Mouse (Mus musculus) heart, embryonic 16.5 days (tissue): Measurements from ENCODE around the gene Lrtm2. TPM values are rescaled to one million over a fixed set of nuclear protein-coding genes. Genes with fewer than 3 reads are reported as not detected.

Experiments
- ATAC-seq: fragments of 200-750 bp; cut with Nextera tagmentation; replicated peaks from 2 replicates; pipeline ENCODE4 v1.8.0; 2017; ENCODE audit warnings: moderate number of reproducible peaks; ENCODE audit not compliant: insufficient read depth, low FRiP score; ENCODE audit errors: extremely low read depth
- H3K27ac ChIP-seq: fragments of 300-500 bp; sonication (generic); 2 replicates; pipeline ENCODE4 v1.5.1; 2014; ENCODE audit warnings: mild to moderate bottlenecking, low read length, control low read depth, moderate library complexity
- H3K27me3 ChIP-seq: fragments of 300-500 bp; sonication (generic); 2 replicates; pipeline ENCODE4 v1.6.1; 2014; ENCODE audit warnings: low read length, mixed read lengths; ENCODE audit not compliant: control insufficient read depth, insufficient read depth
- H3K36me3 ChIP-seq: fragments of 300-500 bp; sonication (generic); 2 replicates; pipeline ENCODE4 v1.6.1; 2014; ENCODE audit not compliant: control insufficient read depth, insufficient read depth
- H3K4me1 ChIP-seq: fragments of 300-500 bp; sonication (generic); 2 replicates; pipeline ENCODE4 v1.6.1; 2014; ENCODE audit warnings: low read length, mixed read lengths; ENCODE audit not compliant: control insufficient read depth, insufficient read depth
- H3K4me2 ChIP-seq: fragments of 300-500 bp; sonication (generic); 2 replicates; pipeline ENCODE4 v1.6.1; 2014; ENCODE audit warnings: low read depth, mild to moderate bottlenecking, control low read depth, low read length
- H3K4me3 ChIP-seq: fragments of 300-500 bp; sonication (generic); 2 replicates; pipeline ENCODE4 v1.5.1; 2014; ENCODE audit warnings: mild to moderate bottlenecking, control low read depth, low read length
- H3K9ac ChIP-seq: fragments of 300-500 bp; sonication (generic); 2 replicates; pipeline ENCODE4 v1.6.1; 2014; ENCODE audit warnings: low read length, control low read depth
- H3K9me3 ChIP-seq: fragments of 300-500 bp; sonication (generic); replicated peaks from 2 replicates; pipeline ENCODE4 v1.6.1; 2016; ENCODE audit warnings: low read length; ENCODE audit not compliant: control insufficient read depth
- WGBS: fragments of 180-500 bp; shearing (Covaris S2); extraction: QIAGEN DNeasy Blood & Tissue Kit; methylation state at CpG from one replicate; pipeline ENCODE4 v1.1.7; 2014; 5-methylcytosine and 5-hydroxymethylcytosine counted together
- polyA plus RNA-seq: library from polyadenylated mRNA; unstranded; fragments of >200 nt; fragmentation: Nextera tagmentation; extraction: Ambion mirVana; gene quantifications from 2 replicates; pipeline ENCODE4 v1.2.1, GENCODE M21; 2015

Gene Lrtm2
- polyA plus RNA-seq, 1 experiment from 2014 or later, result 0.32 TPM

GRCm38 (mm10) chr6:119314751-119315476, 15.7 kb downstream of the Lrtm2 start:
- H3K9me3 ChIP-seq, result no peaks in the 10 kb centered on the region
- no peak overlapping the region for H3K9ac ChIP-seq
- no peak overlapping the region for H3K4me2 ChIP-seq
- no peak for ATAC-seq
- H3K27ac ChIP-seq, result no peak overlapping the region
- H3K4me3 ChIP-seq, result no peak overlapping the region
- H3K4me1 ChIP-seq, result no peaks in the 10 kb centered on the region
- no peaks in the 10 kb centered on the region; the same call in 1 of the 2 replicates for H3K27me3 ChIP-seq
- no peaks in the 10 kb centered on the region for H3K36me3 ChIP-seq
- 32% methylated on average over 7 of the region's 7 CpGs for WGBS

- Histone ChIP-seq H3K27ac (no peak overlapping the region), H3K9ac (no peak overlapping the region), H3K4me1 (no peaks in the 10 kb centered on the region), H3K4me3 (no peak overlapping the region), H3K9me3 (no peaks in the 10 kb centered on the region), H3K36me3 (no peaks in the 10 kb centered on the region), H3K27me3 (no peaks in the 10 kb centered on the region; the same call in 1 of the 2 replicates), H3K4me2 (no peak overlapping the region)
- WGBS, result 56% methylated on average over 14 of the region's 14 CpGs
- no peak for ATAC-seq
Measured at GRCm38 (mm10) chr6:119313588-119314375, 16.8 kb downstream of the Lrtm2 start.

GRCm38 (mm10) chr6:119313096-119313495, 17.5 kb downstream of the Lrtm2 start:
- Histone ChIP-seq H3K4me1 (no peaks in the 10 kb centered on the region), H3K27ac (no peak overlapping the region), H3K9me3 (no peaks in the 10 kb centered on the region), H3K4me3 (no peak overlapping the region), H3K9ac (no peak overlapping the region), H3K36me3 (no peaks in the 10 kb centered on the region), H3K4me2 (no peak overlapping the region), H3K27me3 (no peaks in the 10 kb centered on the region; the same call in 1 of the 2 replicates)
- ATAC-seq, result no peak
- 43% methylated on average over 3 of the region's 3 CpGs for WGBS

GRCm38 (mm10) chr6:119312381-119312780, 18.2 kb downstream of the Lrtm2 start:
- 71% methylated on average over 6 of the region's 6 CpGs for WGBS
- no peak for ATAC-seq
- Histone ChIP-seq H3K4me2 (no peak overlapping the region), H3K4me1 (no peaks in the 10 kb centered on the region), H3K27me3 (no peaks in the 10 kb centered on the region; the same call in none of the 2 replicates), H3K27ac (no peak overlapping the region), H3K36me3 (no peaks in the 10 kb centered on the region), H3K9me3 (no peaks in the 10 kb centered on the region), H3K4me3 (no peak overlapping the region), H3K9ac (no peak overlapping the region)

GRCm38 (mm10) chr6:119310176-119310575, 20.4 kb downstream of the Lrtm2 start:
- H3K36me3 ChIP-seq, result no peaks in the 10 kb centered on the region
- H3K4me3 ChIP-seq, result no peak overlapping the region
- no peaks in the 10 kb centered on the region for H3K4me1 ChIP-seq
- peaks cover 2% of the 10 kb centered on the region for H3K27me3 ChIP-seq
- H3K9ac ChIP-seq, result no peak overlapping the region
- H3K9me3 ChIP-seq, result no peaks in the 10 kb centered on the region
- 58% methylated on average over 9 of the region's 9 CpGs for WGBS
- no peak overlapping the region for H3K4me2 ChIP-seq
- H3K27ac ChIP-seq, result no peak overlapping the region
- no peak for ATAC-seq

- WGBS, result 64% methylated on average over 10 of the region's 10 CpGs
- no peak for ATAC-seq
- H3K9me3 ChIP-seq, result no peaks in the 10 kb centered on the region
Measured at GRCm38 (mm10) chr6:119307867-119308413, 22.6 kb downstream of the Lrtm2 start.

GRCm38 (mm10) chr6:119303331-119303730, 27.2 kb downstream of the Lrtm2 start:
- H3K4me2 ChIP-seq, result no peak overlapping the region
- no peak overlapping the region for H3K9ac ChIP-seq
- no peaks in the 10 kb centered on the region for H3K4me1 ChIP-seq
- no peaks in the 10 kb centered on the region for H3K9me3 ChIP-seq
- H3K36me3 ChIP-seq, result no peaks in the 10 kb centered on the region
- 87% methylated on average over 6 of the region's 6 CpGs for WGBS
- no peak overlapping the region for H3K4me3 ChIP-seq
- H3K27ac ChIP-seq, result no peak overlapping the region
- ATAC-seq, result no peak
- peaks cover 2% of the 10 kb centered on the region; the same call in 1 of the 2 replicates for H3K27me3 ChIP-seq

More at GRCm38 (mm10) chr6:119307867-119308413, 22.6 kb downstream of the Lrtm2 start:
- Histone ChIP-seq H3K4me3 (no peak overlapping the region), H3K27me3 (peaks cover 2% of the 10 kb centered on the region; the same call in 1 of the 2 replicates), H3K9ac (no peak overlapping the region), H3K36me3 (no peaks in the 10 kb centered on the region), H3K4me1 (no peaks in the 10 kb centered on the region), H3K4me2 (no peak overlapping the region), H3K27ac (no peak overlapping the region)

- H3K27ac ChIP-seq, result no peak overlapping the region
- H3K4me1 ChIP-seq, result no peaks in the 10 kb centered on the region
- WGBS, result 84% methylated on average over 3 of the region's 3 CpGs
- H3K4me2 ChIP-seq, result no peak overlapping the region
- no peak for ATAC-seq
- no peaks in the 10 kb centered on the region for H3K36me3 ChIP-seq
- no peak overlapping the region for H3K4me3 ChIP-seq
- H3K9me3 ChIP-seq, result no peaks in the 10 kb centered on the region
- H3K27me3 ChIP-seq, result no peaks in the 10 kb centered on the region
- no peak overlapping the region for H3K9ac ChIP-seq
Measured at GRCm38 (mm10) chr6:119301310-119301709, 29.3 kb downstream of the Lrtm2 start.

GRCm38 (mm10) chr6:119280761-119281160, 49.8 kb downstream of the Lrtm2 start:
- peaks cover 7% of the 10 kb centered on the region; the same call in 1 of the 2 replicates for H3K9me3 ChIP-seq
- H3K27me3 ChIP-seq, result no peaks in the 10 kb centered on the region
- no peak overlapping the region for H3K4me2 ChIP-seq
- H3K4me1 ChIP-seq, result no peaks in the 10 kb centered on the region
- no peak overlapping the region for H3K4me3 ChIP-seq
- H3K27ac ChIP-seq, result no peak overlapping the region
- no peaks in the 10 kb centered on the region for H3K36me3 ChIP-seq
- ATAC-seq, result no peak
- no peak overlapping the region for H3K9ac ChIP-seq
- 57% methylated on average over 9 of the region's 9 CpGs for whole genome bisulfite sequencing
